Mouse (Mus musculus) spleen, adult 2 months (tissue): Measurements from ENCODE around the gene Fermt1.

Experiments
- CTCF ChIP-seq: fragments of 200-500 bp; IDR thresholded peaks from 2 replicates; pipeline ENCODE4 v1.5.1; 2011; ENCODE audit warnings: mild to moderate bottlenecking, inconsistent platforms; ENCODE audit not compliant: insufficient read depth, insufficient read length, insufficient replicate concordance; ENCODE audit errors: extremely low read depth
- POLR2A ChIP-seq: fragments of 200-500 bp; IDR thresholded peaks from 2 replicates; pipeline ENCODE4 v1.6.1; 2011; ENCODE audit warnings: low read depth, low read length, inconsistent platforms

- TF ChIP-seq POLR2A (no peak), CTCF (no peak)
Measured at GRCm38 (mm10) chr2:132856333-132856732, 89.4 kb downstream of the Fermt1 start.
